13 mouse cellular contexts compared by ENCODE assay signal in genomic region chr4:21739169-21739568, GRCm38 (mm10). TPM values are rescaled to one million over a fixed set of nuclear protein-coding genes. Genes with fewer than 3 reads are reported as not detected.
DNase-seq lines count a peak whose midpoint lies in the region; ATAC-seq and TF ChIP-seq lines count a peak whose summit lies in the region.
"Had no signal": no experiment of that assay in that cellular context is flagged by ENCODE, and none has a peak within 500 bp of the region (broad histone marks: within the 10 kb centered on the region; RNA-seq: fewer than 3 reads in every experiment).

No protein-coding gene starts in this region.

- TF ChIP-seq CTCF in kidney, postnatal 0 days (IDR thresholded peaks at IDR 0.05; ENCODE audit: low read depth) = peak; percentile 63

- peak; percentile 73 for ATAC-seq in kidney, postnatal 0 days (replicated peaks; ENCODE audit: low FRiP score, low read depth)
- peak; percentile 61 for ATAC-seq in megakaryocyte progenitor cell, adult 5-6 weeks (replicated peaks; ENCODE audit: poor library complexity)

- H3K27ac ChIP-seq in kidney, postnatal 0 days = no peak overlapping the region
- H3K27ac ChIP-seq: neural tube, embryonic 13.5 days had no signal

- peak; percentile 15 for DNase-seq in adrenal gland, adult 2 months
- no peak for DNase-seq in adrenal gland, postnatal 4 days (ENCODE audit: low spot score in 2 of 2)
- peak; percentile 11 for DNase-seq in kidney, postnatal 0 days (ENCODE audit: low spot score)
- no peak for DNase-seq in kidney, adult 18-20 months
- peak; percentile 40 for DNase-seq in NIH3T3 (ENCODE audit: low read depth)
- DNase-seq in left cerebral cortex, adult 18-20 months (ENCODE audit: low spot score in 2 of 2) = no peak
- DNase-seq in urinary bladder, adult 2 months (ENCODE audit: low spot score) = no peak
- DNase-seq: cerebellum, adult 8-10 months; gastrocnemius, postnatal 10 days had no signal

- H3K9me3 ChIP-seq in kidney, postnatal 0 days (replicated peaks; ENCODE audit: low read length) = no peaks in the 10 kb centered on the region
- H3K9me3 ChIP-seq: neural tube, embryonic 13.5 days had no signal

- WGBS in kidney, postnatal 0 days = 77% methylated on average over 4 of the region's 4 CpGs

- no peaks in the 10 kb centered on the region for H3K4me1 ChIP-seq in kidney, postnatal 0 days (replicated peaks; ENCODE audit: insufficient read depth, low read length)
- H3K4me1 ChIP-seq: neural tube, embryonic 13.5 days had no signal

- H3K9ac ChIP-seq in kidney, postnatal 0 days (ENCODE audit: low read depth, low read length) = no peak overlapping the region
- H3K9ac ChIP-seq: neural tube, embryonic 13.5 days had no signal

- no peak overlapping the region for H3K4me2 ChIP-seq in kidney, postnatal 0 days (ENCODE audit: low read length)
- H3K4me2 ChIP-seq: neural tube, embryonic 13.5 days had no signal

- 0 out of 2 replicates have a peak, but pooled peaks cover 6% of the 10 kb centered on the region for H3K36me3 ChIP-seq in kidney, postnatal 0 days (ENCODE audit: insufficient read depth, low read length)

- H3K27me3 ChIP-seq in kidney, postnatal 0 days (ENCODE audit: insufficient read depth, low read length) = no peaks in the 10 kb centered on the region
- H3K27me3 ChIP-seq: neural tube, embryonic 13.5 days had no signal

- no peak overlapping the region for H3K4me3 ChIP-seq in kidney, postnatal 0 days (replicated peaks; ENCODE audit: low read depth, low read length)
- H3K4me3 ChIP-seq: neural tube, embryonic 13.5 days had no signal

RNA-seq across cellular contexts. Expression of gene Ccnc, which starts 11.7 kb away (rescaled TPM):
- 10 to 100 TPM; 18.5 to 26.9 TPM for total RNA-seq in adrenal gland, adult 2 months (2021)
- polyA plus RNA-seq in adrenal gland, adult 2 months (2012; rRNA removed) = 2.4 and 2.7 TPM in 2 replicates
- 10 to 100 TPM; 21.3 to 22.4 TPM for total RNA-seq in adrenal gland, postnatal 4 days (2021)
- polyA plus RNA-seq in kidney, postnatal 0 days (2015; fragmentation: Nextera tagmentation; extraction: Ambion mirVana) = 37.4 and 40.2 TPM in 2 replicates
- total RNA-seq in megakaryocyte progenitor cell, adult 5-6 weeks (2015) = 35.2 and 38.4 TPM in 2 replicates
- total RNA-seq in megakaryocyte progenitor cell, adult 5-6 weeks (2017) = 29.7 and 39.3 TPM in 2 replicates
- 10 to 100 TPM; 35.1 to 36.3 TPM for total RNA-seq in left cerebral cortex, adult 18-20 months (2021)
- polyA plus RNA-seq in urinary bladder, adult 2 months (2012; rRNA removed) = 17.7 and 21.3 TPM in 2 replicates

RNA-seq across cellular contexts. Expression of gene Usp45, which starts 27.8 kb away (rescaled TPM):
- total RNA-seq in adrenal gland, adult 2 months (2021) = 10 to 100 TPM; 17.0 to 21.0 TPM
- 2.4 and 2.9 TPM in 2 replicates for polyA plus RNA-seq in adrenal gland, adult 2 months (2012; rRNA removed)
- total RNA-seq in adrenal gland, postnatal 4 days (2021) = 10 to 100 TPM; 20.8 to 21.5 TPM
- polyA plus RNA-seq in kidney, postnatal 0 days (2015; fragmentation: Nextera tagmentation; extraction: Ambion mirVana) = 4.0 and 4.7 TPM in 2 replicates
- total RNA-seq in megakaryocyte progenitor cell, adult 5-6 weeks (2015) = 19.7 and 22.7 TPM in 2 replicates
- 11.0 and 14.8 TPM in 2 replicates for total RNA-seq in megakaryocyte progenitor cell, adult 5-6 weeks (2017)
- 10 to 100 TPM; 42.2 to 51.0 TPM for total RNA-seq in left cerebral cortex, adult 18-20 months (2021)
- 11.0 and 11.5 TPM in 2 replicates for polyA plus RNA-seq in urinary bladder, adult 2 months (2012; rRNA removed)

RNA-seq across cellular contexts. Expression of gene Tstd3, which starts 27.8 kb away (rescaled TPM):
- 10 to 100 TPM in 1 of 2 experiments, 1 to 10 TPM in 1; 8.9 to 12.2 TPM for total RNA-seq in adrenal gland, adult 2 months (2021)
- 0.54 and 0.56 TPM in 2 replicates for polyA plus RNA-seq in adrenal gland, adult 2 months (2012; rRNA removed)
- 10 to 100 TPM; 12.7 to 13.1 TPM for total RNA-seq in adrenal gland, postnatal 4 days (2021)
- polyA plus RNA-seq in kidney, postnatal 0 days (2015; fragmentation: Nextera tagmentation; extraction: Ambion mirVana) = 10.8 and 14.0 TPM in 2 replicates
- 9.5 and 11.7 TPM in 2 replicates for total RNA-seq in megakaryocyte progenitor cell, adult 5-6 weeks (2015)
- total RNA-seq in megakaryocyte progenitor cell, adult 5-6 weeks (2017) = 7.1 and 13.2 TPM in 2 replicates
- total RNA-seq in left cerebral cortex, adult 18-20 months (2021) = 10 to 100 TPM; 23.1 to 25.1 TPM
- polyA plus RNA-seq in urinary bladder, adult 2 months (2012; rRNA removed) = 19.3 and 22.2 TPM in 2 replicates

RNA-seq across cellular contexts. Expression of gene Prdm13, which starts 53.4 kb away (rescaled TPM):
- total RNA-seq in adrenal gland, adult 2 months (2021) = not detected
- 0.03 TPM in 1 of 2 replicates, not detected in the other for polyA plus RNA-seq in adrenal gland, adult 2 months (2012; rRNA removed)
- not detected for total RNA-seq in adrenal gland, postnatal 4 days (2021)
- polyA plus RNA-seq in kidney, postnatal 0 days (2015; fragmentation: Nextera tagmentation; extraction: Ambion mirVana) = not detected in 2 replicates
- total RNA-seq in megakaryocyte progenitor cell, adult 5-6 weeks (2015) = not detected in 2 replicates
- total RNA-seq in megakaryocyte progenitor cell, adult 5-6 weeks (2017) = not detected in 2 replicates
- total RNA-seq in left cerebral cortex, adult 18-20 months (2021) = not detected
- polyA plus RNA-seq in urinary bladder, adult 2 months (2012; rRNA removed) = not detected in 2 replicates
- total RNA-seq: gastrocnemius, postnatal 10 days; heart, postnatal 25 days; layer of hippocampus, postnatal 10 days had no signal

Comparison
In these comparisons a context has a peak if more than half of its experiments do, and no peak if none do; other contexts are left out.
1. DNase-seq: peak in adrenal gland, adult 2 months (single experiment), kidney, postnatal 0 days (single experiment) and NIH3T3 (single experiment); none in adrenal gland, postnatal 4 days (0 of 2), kidney, adult 18-20 months (single experiment), left cerebral cortex, adult 18-20 months (0 of 2) and urinary bladder, adult 2 months (single experiment).